ENCODE assay signal across 9 mouse cellular contexts in genomic region chr4:45815542-45815941, GRCm38 (mm10). TPM values are rescaled to one million over a fixed set of nuclear protein-coding genes. Genes with fewer than 3 reads are reported as not detected.
A peak's percentile ranks its signal among the peaks of the same experiment; 100 is the strongest.
DNase-seq lines count a peak whose midpoint lies in the region; ATAC-seq and TF ChIP-seq lines count a peak whose summit lies in the region.
"Had no signal": no experiment of that assay in that cellular context is flagged by ENCODE, and none has a peak within 500 bp of the region (broad histone marks: within the 10 kb centered on the region; RNA-seq: fewer than 3 reads in every experiment).

No protein-coding gene starts in this region.

- peak; percentile 44 for DNase-seq in gastrocnemius, postnatal 10 days
- DNase-seq in gastrocnemius, postnatal 36 days: no peak
- peak in 1 of 2 experiments; percentile 21 for DNase-seq in spleen, adult 2 months (ENCODE audit: low read depth in 1 of 2, low spot score in 2 of 2)
- DNase-seq in spleen, adult 12 weeks (ENCODE audit: low spot score): no peak
- DNase-seq in cerebellum, postnatal 14 days: peak; percentile 68 to 81
- DNase-seq in left cerebral cortex, postnatal 4 days: peak; percentile 67
- peak; percentile 36 for DNase-seq in right cerebral cortex, postnatal 25 days

- H3K27ac ChIP-seq in spleen, adult 2 months (ENCODE audit: insufficient read depth, low read length): no peak overlapping the region

- H3K27me3 ChIP-seq in spleen, adult 2 months (ENCODE audit: control insufficient read depth, insufficient read depth, low read length): no peaks in the 10 kb centered on the region

- TF ChIP-seq CTCF in spleen, adult 2 months (IDR thresholded peaks at IDR 0.05; ENCODE audit: extremely low read depth, insufficient read depth, insufficient read length, insufficient replicate concordance): peak; percentile 36; the same call in 1 of the 2 replicates

- H3K4me3 ChIP-seq in spleen, adult 2 months (ENCODE audit: extremely low read depth, insufficient read depth, insufficient read length): no peak overlapping the region
- H3K4me3 ChIP-seq: myocyte had no signal

- WGBS in spleen, adult 2 months: 60% methylated on average over 7 of the region's 7 CpGs

- H3K36me3 ChIP-seq in spleen, adult 2 months (ENCODE audit: control insufficient read depth, insufficient read depth, low read length): no peaks in the 10 kb centered on the region

- H3K4me1 ChIP-seq in spleen, adult 2 months (ENCODE audit: control insufficient read depth, insufficient read depth, insufficient read length): peaks cover 2% of the 10 kb centered on the region; the same call in 1 of the 2 replicates

- intact Hi-C loops in gastrocnemius, postnatal 36 days (cut with DNase I): no loop called here
- intact Hi-C loops in left cerebral cortex, postnatal 4 days (cut with DNase I): no loop called here

- no peak for TF ChIP-seq POLR2A in spleen, adult 2 months (IDR thresholded peaks at IDR 0.05; ENCODE audit: low read depth, low read length)

- peak; percentile 58 for ATAC-seq in granulocyte monocyte progenitor cell, adult 5-6 weeks (replicated peaks; ENCODE audit: poor library complexity, severe bottlenecking)

RNA-seq across cellular contexts. Expression of gene Igfbpl1, which starts 11.2 kb away (rescaled TPM):
- total RNA-seq in gastrocnemius, postnatal 10 days (2021): under 1 TPM in 1 of 2 experiments, not detected in 1; 0.11 TPM
- total RNA-seq in gastrocnemius, postnatal 36 days (2021): not detected
- polyA plus RNA-seq in spleen, adult 2 months (2012; rRNA removed): 0.05 TPM in 1 of 2 replicates, not detected in the other
- not detected in 2 replicates for total RNA-seq in granulocyte monocyte progenitor cell, adult 5-6 weeks (2014; fragmentation: Nextera tagmentation)
- total RNA-seq in granulocyte monocyte progenitor cell, adult 5-6 weeks (2017): not detected in 2 replicates
- total RNA-seq in left cerebral cortex, postnatal 4 days (2021): 10 to 100 TPM; 35.5 to 36.2 TPM
- polyA plus RNA-seq: myocyte had no signal

RNA-seq across cellular contexts. Expression of gene Aldh1b1, which starts 16.7 kb away (rescaled TPM):
- total RNA-seq in gastrocnemius, postnatal 10 days (2021): 1 to 10 TPM; 1.8 to 2.5 TPM
- under 1 TPM; 0.47 to 0.54 TPM for total RNA-seq in gastrocnemius, postnatal 36 days (2021)
- 4.1 and 5.5 TPM in 2 replicates for polyA plus RNA-seq in spleen, adult 2 months (2012; rRNA removed)
- 15.1 and 16.2 TPM in 2 replicates for total RNA-seq in granulocyte monocyte progenitor cell, adult 5-6 weeks (2014; fragmentation: Nextera tagmentation)
- total RNA-seq in granulocyte monocyte progenitor cell, adult 5-6 weeks (2017): 45.3 and 54.8 TPM in 2 replicates
- 10 to 100 TPM; 27.9 to 28.0 TPM for total RNA-seq in left cerebral cortex, postnatal 4 days (2021)

RNA-seq across cellular contexts. Expression of gene Stra6l, which starts 32.9 kb away (rescaled TPM):
- total RNA-seq in gastrocnemius, postnatal 10 days (2021): under 1 TPM in 1 of 2 experiments, not detected in 1; 0.14 TPM
- not detected for total RNA-seq in gastrocnemius, postnatal 36 days (2021)
- 4.8 and 6.6 TPM in 2 replicates for polyA plus RNA-seq in spleen, adult 2 months (2012; rRNA removed)
- 0.69 TPM in 1 of 2 replicates, not detected in the other for total RNA-seq in granulocyte monocyte progenitor cell, adult 5-6 weeks (2014; fragmentation: Nextera tagmentation)
- total RNA-seq in granulocyte monocyte progenitor cell, adult 5-6 weeks (2017): 0.09 and 0.10 TPM in 2 replicates
- under 1 TPM; 0.16 to 0.20 TPM for total RNA-seq in left cerebral cortex, postnatal 4 days (2021)
- polyA plus RNA-seq: myocyte had no signal

Comparison
In these comparisons a context has a peak if more than half of its experiments do, and no peak if none do; other contexts are left out.
1. DNase-seq: peak in gastrocnemius, postnatal 10 days (single experiment), cerebellum, postnatal 14 days (2 of 2), left cerebral cortex, postnatal 4 days (single experiment) and right cerebral cortex, postnatal 25 days (single experiment); none in gastrocnemius, postnatal 36 days (0 of 2) and spleen, adult 12 weeks (single experiment).
2. RNA of gene Igfbpl1, which starts 11.2 kb away (total RNA-seq): 35.5 to 36.2 TPM in left cerebral cortex, postnatal 4 days; 0.11 TPM in gastrocnemius, postnatal 10 days, not detected in gastrocnemius, postnatal 36 days and not detected in granulocyte monocyte progenitor cell, adult 5-6 weeks; every median in the first group is over 10 times any median in the second.
3. RNA of gene Aldh1b1, which starts 16.7 kb away (total RNA-seq): 15.1 to 54.8 TPM in granulocyte monocyte progenitor cell, adult 5-6 weeks and 27.9 to 28.0 TPM in left cerebral cortex, postnatal 4 days; 1.8 to 2.5 TPM in gastrocnemius, postnatal 10 days and 0.47 to 0.54 TPM in gastrocnemius, postnatal 36 days; every median in the first group is over 4 times any median in the second.